Mouse (Mus musculus): ENCODE data around the gene Sgms2. TPM values are rescaled to one million over a fixed set of nuclear protein-coding genes. Genes with fewer than 3 reads are reported as not detected.

The Sgms2 gene
- total RNA-seq, 2 experiments from 2014 or later = 1.4 to 5.1 TPM

GRCm38 (mm10) chr3:131327189-131327588 is 164.0 kb downstream of the Sgms2 start:
- intact Hi-C loops (cut with DNase I) = no loop called here

GRCm38 (mm10) chr3:131326637-131327036 is 164.6 kb downstream of the Sgms2 start:
- no peak for DNase-seq (ENCODE audit: extremely low spot score in 1 of 2, low spot score in 2 of 2)
- intact Hi-C loops (cut with DNase I) = no loop called here

More at GRCm38 (mm10) chr3:131327189-131327588, 164.0 kb downstream of the Sgms2 start:
- no peak for DNase-seq (ENCODE audit: extremely low spot score in 1 of 2, low spot score in 2 of 2)

GRCm38 (mm10) chr3:131322081-131322815 is 169.0 kb downstream of the Sgms2 start:
- no peak for DNase-seq (ENCODE audit: extremely low spot score in 1 of 2, low spot score in 2 of 2)
- intact Hi-C loops (cut with DNase I) = no loop called here

DNA sequence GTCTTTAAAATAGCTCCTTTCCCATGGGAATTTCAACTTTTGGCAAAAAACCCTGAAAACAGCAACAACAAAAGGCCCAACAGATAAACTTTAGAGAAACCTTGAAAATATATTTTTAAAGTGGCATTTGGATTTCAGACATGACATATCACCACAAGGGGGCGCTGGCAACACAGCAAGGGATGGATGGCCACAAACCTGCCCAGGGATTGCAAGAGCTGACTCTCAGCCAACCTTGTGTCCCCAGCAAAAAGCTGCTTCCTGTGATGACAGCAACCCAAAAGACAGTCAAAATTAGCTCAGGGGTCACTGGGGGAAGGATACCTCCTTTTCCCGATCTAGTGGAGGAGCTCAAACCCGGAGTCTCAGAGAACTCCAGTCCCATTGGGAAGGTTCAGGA is 171.0 kb downstream of the Sgms2 start:
- peak; percentile 57 to 86 for DNase-seq (ENCODE audit: extremely low spot score in 1 of 2, low spot score in 2 of 2)
- intact Hi-C loops (cut with DNase I) = loop anchor here (2.0 kb wide), 2 partner anchors 205 to 233 kb away; no protein-coding TSS in a partner anchor

DNA sequence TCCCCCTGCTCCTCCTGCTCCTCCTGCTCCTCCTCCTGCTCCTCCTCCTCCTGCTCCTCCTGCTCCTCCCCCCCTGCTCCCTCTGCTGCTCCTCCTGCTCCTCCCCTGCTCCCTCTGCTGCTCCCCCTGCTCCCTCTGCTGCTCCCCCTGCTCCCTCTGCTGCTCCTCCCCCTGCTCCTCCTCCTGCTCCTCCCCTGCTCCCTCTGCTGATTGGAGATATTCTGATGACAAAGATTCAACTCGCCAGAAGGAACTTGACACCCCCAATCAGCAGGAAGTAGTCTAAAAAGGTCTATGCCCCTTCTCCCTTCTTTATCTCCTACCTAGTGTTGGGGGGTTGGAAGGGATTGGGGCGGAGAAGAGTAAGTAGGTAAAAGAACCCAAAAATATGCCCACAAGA is 173.0 kb downstream of the Sgms2 start:
- no peak for DNase-seq (ENCODE audit: extremely low spot score in 1 of 2, low spot score in 2 of 2)
- intact Hi-C loops (cut with DNase I) = no loop called here

- DNase-seq (ENCODE audit: extremely low spot score in 1 of 2, low spot score in 2 of 2) = no peak
- intact Hi-C loops (cut with DNase I) = no loop called here
Observed at GRCm38 (mm10) chr3:131317126-131317525, 174.1 kb downstream of the Sgms2 start.

DNA sequence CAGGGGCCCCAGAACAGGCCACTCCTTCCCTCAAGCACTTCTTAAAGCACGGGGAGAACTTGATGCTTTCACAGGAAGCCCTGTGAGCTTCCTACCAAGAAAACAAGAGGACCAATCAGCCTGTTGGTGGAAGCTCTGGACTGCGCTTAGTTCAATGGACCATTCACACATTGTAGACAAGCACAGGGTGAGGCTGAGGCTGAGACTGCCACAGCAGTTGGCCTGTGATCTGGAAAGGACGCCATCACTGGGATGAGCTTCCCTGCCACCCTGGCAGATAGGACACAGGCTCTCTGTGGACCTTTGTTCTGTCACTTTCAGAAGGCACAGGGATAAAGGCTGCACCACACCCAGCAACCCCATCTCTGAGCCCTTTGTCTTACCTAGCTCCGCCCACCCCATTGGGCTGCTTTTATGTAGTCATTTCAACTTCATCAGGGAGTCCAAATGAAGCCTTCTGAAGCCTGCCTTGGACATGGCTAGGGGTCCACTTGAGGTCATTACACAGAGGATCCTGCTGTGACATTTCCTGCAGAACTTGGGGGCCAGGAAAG is 175.2 kb downstream of the Sgms2 start:
- DNase-seq (ENCODE audit: extremely low spot score in 1 of 2, low spot score in 2 of 2) = no peak
- intact Hi-C loops (cut with DNase I) = no loop called here

DNA sequence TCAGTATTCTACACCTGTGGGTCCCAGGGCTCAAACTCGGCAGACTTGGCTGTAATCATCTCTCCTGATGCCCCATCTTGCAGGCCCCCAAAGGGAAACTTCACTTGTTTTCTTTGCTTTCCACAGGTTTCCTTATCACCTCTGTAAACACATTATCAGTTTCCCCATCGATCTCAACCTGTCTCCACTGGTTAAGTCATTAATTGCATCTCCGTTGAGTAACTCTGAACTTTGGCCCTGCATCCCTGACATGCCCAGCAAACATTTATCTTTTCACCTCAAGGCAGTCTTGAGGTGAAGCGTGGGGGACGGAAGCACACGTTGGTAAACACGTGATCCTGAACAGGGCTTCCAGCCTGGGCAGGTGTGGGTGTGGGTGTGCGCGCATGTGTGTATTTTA is 178.9 kb downstream of the Sgms2 start:
- no peak for DNase-seq (ENCODE audit: extremely low spot score in 1 of 2, low spot score in 2 of 2)
- intact Hi-C loops (cut with DNase I) = no loop called here

DNA sequence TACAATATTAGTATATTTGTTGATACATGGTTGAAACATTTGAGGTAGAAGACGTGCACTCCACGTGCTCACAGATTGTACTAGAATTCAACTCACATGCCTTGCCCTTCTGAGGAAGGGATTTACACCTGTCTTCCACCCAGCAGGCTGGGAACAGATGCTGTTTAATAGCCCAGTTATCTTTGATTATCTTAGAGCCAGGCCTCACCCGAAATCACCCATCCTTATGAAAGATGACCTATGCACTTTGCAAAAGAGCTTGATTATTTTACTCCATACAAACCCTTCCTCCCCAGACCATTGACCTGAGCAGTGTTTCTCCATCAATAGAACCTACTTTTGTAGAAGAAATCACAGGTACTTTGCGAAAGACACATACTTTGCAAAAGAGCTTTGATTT is 180.6 kb downstream of the Sgms2 start:
- DNase-seq (ENCODE audit: extremely low spot score in 1 of 2, low spot score in 2 of 2) = no peak
- intact Hi-C loops (cut with DNase I) = no loop called here

- intact Hi-C loops (cut with DNase I) = no loop called here
- DNase-seq (ENCODE audit: extremely low spot score in 1 of 2, low spot score in 2 of 2) = no peak
Observed at GRCm38 (mm10) chr3:131307811-131308210, 183.4 kb downstream of the Sgms2 start.

GRCm38 (mm10) chr3:131306255-131306654 is 185.0 kb downstream of the Sgms2 start:
- intact Hi-C loops (cut with DNase I) = no loop called here
- no peak for DNase-seq (ENCODE audit: extremely low spot score in 1 of 2, low spot score in 2 of 2)

DNA sequence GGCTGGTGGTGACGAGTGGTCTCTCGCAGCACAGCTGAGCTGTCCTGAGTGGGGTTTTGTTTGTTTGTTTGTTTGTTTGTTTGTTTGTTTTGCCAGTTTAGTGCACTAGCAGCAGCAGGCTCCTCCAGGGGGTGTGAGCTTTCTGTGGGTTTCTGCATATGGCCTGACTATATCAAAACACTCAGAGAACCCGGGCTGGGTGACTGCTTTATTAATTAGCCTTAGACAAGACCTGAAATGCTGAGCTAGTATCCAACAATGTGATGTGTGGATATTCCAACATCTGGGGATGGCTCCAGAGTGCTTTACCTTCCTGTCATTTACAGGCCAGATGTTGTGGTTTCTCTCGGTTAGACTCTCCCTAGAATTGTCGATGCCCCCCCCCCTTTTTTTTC is 187.9 kb downstream of the Sgms2 start:
- intact Hi-C loops (cut with DNase I) = no loop called here

DNA sequence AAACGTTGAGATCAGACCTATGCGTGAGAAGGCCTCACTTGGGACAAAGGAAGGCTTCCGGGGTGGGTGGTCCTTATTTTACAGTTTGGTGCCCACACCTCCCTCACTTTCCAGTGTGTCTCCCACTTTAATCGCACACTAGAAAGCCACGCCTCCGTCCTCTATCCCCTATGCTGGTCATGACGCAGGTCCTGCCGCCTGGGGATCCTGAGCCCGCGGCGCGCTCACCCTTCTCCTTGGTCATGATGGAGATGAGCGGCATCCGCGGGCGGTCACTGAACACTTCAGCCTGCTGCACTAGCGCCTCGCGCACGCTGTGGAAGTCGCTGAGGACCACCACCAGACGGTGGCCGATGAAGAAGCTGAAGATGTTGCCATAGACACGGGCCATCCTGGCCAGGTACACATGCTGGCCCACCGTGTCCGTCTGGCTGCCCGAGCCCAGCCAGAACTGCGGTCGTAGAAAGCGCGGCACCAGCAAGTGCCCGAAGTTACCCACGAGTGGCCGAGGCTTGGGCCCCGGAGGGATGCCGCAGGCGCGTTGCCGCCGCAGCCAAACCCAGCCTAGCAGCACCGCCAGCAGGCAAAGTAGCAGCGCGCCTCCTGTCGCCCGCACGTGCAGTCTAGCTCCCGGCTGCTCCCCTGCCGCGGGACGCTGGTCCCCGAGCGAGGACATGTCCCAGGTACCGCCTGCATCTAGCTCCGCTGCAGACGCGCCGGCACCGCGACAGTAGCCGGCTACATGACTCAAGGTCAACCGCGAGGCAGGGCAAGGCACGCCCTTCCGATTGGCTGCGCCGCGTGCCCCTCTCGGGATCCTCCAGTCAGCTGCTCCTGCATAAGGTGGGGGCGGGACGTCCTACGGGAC is 188.5 kb downstream of the Sgms2 start, which contains the start of gene Cyp2u1:
Gene Cyp2u1 (minus strand): TSS at position 776 of the 868 bp plus-strand sequence.
- DNase-seq (ENCODE audit: extremely low spot score in 1 of 2, low spot score in 2 of 2) = peak; percentile 84 to 93
- intact Hi-C loops (cut with DNase I) = no loop called here

More for the DNA sequence above, 187.9 kb downstream of the Sgms2 start:
- DNase-seq (ENCODE audit: extremely low spot score in 1 of 2, low spot score in 2 of 2) = no peak

DNA sequence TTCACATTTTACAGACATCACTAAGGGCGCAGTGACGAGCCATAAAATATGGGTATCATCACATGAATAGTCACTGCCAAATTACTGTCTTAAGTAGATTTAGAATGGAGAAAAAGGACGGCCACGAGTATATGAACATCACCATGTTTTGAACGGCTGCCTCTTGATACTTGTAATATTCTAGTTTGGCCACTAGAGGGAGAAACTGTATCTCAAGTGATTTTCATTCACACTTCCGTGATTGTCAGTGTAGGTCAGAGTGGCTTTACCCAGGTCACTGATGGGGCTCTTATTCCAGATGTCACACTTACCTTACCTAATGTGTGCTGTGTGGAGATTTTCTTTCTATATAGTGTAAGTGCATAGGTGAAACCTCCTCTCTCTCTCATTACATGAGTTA is 191.3 kb downstream of the Sgms2 start:
- intact Hi-C loops (cut with DNase I) = no loop called here
- peak in 1 of 2 experiments; percentile 36 for DNase-seq (ENCODE audit: extremely low spot score in 1 of 2, low spot score in 2 of 2)

DNA sequence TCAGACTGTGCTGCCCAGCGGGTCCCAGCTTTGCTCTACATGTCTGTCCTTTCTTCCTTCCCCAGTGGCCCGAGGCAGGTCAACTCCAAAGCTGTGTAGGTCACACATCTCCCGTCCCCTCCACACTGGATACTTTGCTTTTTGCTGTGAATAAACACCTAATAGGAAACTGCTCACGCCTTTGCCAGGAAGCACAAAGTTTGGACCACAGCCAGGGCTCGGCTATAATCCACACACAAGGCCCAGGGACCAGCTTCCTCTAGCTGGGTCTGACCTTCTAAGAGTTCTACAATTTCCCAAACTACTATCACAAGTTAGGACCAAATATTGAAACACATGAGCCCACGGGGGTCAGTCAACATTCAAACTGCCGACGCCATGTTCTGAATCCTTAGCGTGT is 192.1 kb downstream of the Sgms2 start:
- peak in 1 of 2 experiments; percentile 56 for DNase-seq (ENCODE audit: extremely low spot score in 1 of 2, low spot score in 2 of 2)
- intact Hi-C loops (cut with DNase I) = no loop called here

- intact Hi-C loops (cut with DNase I) = no loop called here
- no peak for DNase-seq (ENCODE audit: extremely low spot score in 1 of 2, low spot score in 2 of 2)
Observed at GRCm38 (mm10) chr3:131296893-131297292, 194.3 kb downstream of the Sgms2 start.

DNA sequence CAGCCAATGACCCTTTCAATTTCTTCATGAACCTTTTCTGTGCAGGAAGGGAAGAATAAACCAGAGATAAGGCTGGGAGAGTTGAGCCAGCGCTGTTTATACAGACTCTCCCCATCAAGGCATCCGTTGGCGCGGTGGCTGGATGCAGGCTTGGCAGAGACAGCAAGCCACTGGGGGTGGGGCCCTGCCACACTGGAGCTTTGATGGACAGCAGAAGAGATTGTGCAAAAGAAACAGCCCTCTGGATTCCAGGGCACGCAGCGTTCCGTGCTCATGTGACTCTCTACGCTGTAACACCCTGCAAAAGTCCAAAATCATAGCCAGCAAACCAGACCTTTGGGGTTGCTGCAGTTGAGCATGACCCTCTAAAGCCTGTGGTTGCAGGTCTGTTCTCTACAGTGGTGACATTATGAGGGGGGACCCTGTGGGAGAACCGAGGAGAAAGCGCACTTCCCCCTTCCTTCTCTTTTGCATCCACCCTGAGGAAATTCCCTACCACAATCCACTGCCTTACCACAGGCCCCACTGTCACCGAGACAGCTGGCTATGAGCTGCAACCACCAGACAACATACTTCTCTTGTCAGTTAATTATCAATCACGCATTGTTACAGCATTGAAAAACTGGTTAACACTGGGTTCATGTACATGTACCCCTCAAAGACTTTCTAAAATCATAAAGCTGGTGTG is 195.6 kb downstream of the Sgms2 start:
- intact Hi-C loops (cut with DNase I) = no loop called here
- no peak for DNase-seq (ENCODE audit: extremely low spot score in 1 of 2, low spot score in 2 of 2)

GRCm38 (mm10) chr3:131294503-131294902 is 196.7 kb downstream of the Sgms2 start:
- intact Hi-C loops (cut with DNase I) = no loop called here
- no peak for DNase-seq (ENCODE audit: extremely low spot score in 1 of 2, low spot score in 2 of 2)

- no peak for DNase-seq (ENCODE audit: extremely low spot score in 1 of 2, low spot score in 2 of 2)
- intact Hi-C loops (cut with DNase I) = no loop called here
Observed at GRCm38 (mm10) chr3:131292959-131293358, 198.3 kb downstream of the Sgms2 start.

Data from left cerebral cortex, postnatal 10 days (tissue).